Mouse (Mus musculus) heart, postnatal 25 days (tissue): Measurements from ENCODE around the gene Ankrd53. TPM values are rescaled to one million over a fixed set of nuclear protein-coding genes. Genes with fewer than 3 reads are reported as not detected.

Experiments
- DNase-seq: peaks from one replicate; pipeline ENCODE4 v3.0.0; 2022; ENCODE audit warnings: low spot score
- intact Hi-C: fragments of 180-260 bp; cut with DNase I; formaldehyde crosslinking; loops from one replicate; pipeline ENCODE4 v1.15.1; 2025
- total RNA-seq, 2 experiments: library from RNA; stranded (reverse); gene quantifications; 2 replicates each; pipeline ENCODE4 v1.2.3; 2021

Ankrd53 gene
- total RNA-seq = not detected

DNA sequence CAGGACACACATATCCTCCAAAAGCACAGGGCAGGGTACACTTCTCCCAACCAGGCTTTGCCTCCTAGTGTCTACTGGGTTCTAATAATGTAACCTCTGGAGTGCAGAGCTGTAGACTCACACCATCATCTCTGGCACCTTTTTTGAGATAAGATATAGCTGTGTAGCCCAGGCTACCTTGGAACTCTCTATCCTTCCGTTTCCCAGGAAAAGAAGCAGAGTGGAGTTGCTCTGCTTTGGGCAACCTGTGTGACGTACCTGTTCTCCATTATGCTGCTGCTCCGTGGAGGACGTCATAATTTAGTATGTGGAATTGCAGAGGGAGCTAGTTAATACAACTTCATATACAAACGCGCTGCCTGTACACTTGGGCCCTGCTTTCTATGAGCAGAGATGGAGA lies at the start of gene Ankrd53:
Gene Ankrd53 (plus strand): TSS at position 301 of the 400 bp plus-strand sequence.
- no peak for DNase-seq
- intact Hi-C loops = no loop called here

GRCm38 (mm10) chr6:83713271-83714136 lies 48.9 kb upstream of the Ankrd53 start:
- DNase-seq = no peak
- intact Hi-C loops = no loop called here

GRCm38 (mm10) chr6:83714221-83715123 lies 48.0 kb upstream of the Ankrd53 start:
- intact Hi-C loops = no loop called here
- no peak for DNase-seq

DNA sequence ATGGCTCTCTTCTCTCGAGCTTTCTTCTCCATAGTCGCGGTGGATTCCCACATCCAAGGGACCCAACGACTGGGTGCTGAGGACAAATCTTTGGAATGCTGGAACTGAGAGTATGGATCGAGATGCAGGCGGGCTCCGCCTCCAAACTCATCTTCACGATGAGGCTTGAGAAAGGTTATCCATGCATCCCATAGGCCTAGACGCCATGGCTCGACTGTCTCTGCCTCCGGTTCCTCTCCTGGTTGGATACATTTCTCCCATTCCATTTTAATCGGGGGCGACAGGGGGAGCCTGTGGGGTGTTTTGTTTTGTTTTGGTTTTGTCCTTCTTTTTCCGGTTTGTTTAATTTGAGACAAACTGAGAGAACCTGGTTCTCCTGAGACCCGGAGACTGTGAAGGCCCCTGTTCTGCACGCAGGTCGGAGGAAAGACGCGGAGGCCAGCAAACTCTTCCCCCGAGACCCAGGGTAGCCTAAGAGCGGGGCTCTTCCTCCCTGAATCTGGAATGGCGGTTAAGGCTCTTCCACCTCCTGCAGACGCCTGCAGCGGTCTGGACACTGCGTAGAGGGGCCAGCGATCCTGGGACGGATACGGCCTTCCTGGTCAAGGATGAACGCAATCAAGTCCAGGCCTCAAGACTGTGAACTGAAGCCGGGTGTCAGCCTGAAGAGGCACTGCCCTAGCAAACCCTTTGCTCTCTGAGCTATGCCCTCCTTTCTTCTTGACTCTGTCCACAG lies 46.8 kb upstream of the Ankrd53 start:
- DNase-seq = no peak
- intact Hi-C loops = no loop called here

DNA sequence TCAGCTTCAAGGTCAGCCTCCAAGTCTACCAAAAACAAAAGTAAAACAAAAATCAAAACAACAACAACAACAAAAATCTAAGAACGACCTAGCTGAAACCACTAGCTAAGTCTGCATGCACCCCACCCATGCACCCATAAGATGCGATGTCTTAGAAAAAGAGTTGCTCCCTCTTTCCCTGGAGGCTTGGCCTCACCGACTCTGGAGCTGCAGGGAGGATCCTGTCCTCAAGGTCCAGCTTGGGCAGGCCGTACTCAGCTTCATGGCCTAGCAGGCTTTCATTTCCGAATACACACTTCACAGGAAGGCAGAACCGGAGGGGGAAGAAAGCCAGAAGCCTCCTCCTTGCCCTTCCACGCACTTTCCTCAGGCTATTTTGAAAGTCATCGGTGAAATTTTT lies 45.4 kb upstream of the Ankrd53 start:
- no peak for DNase-seq
- intact Hi-C loops = no loop called here

DNA sequence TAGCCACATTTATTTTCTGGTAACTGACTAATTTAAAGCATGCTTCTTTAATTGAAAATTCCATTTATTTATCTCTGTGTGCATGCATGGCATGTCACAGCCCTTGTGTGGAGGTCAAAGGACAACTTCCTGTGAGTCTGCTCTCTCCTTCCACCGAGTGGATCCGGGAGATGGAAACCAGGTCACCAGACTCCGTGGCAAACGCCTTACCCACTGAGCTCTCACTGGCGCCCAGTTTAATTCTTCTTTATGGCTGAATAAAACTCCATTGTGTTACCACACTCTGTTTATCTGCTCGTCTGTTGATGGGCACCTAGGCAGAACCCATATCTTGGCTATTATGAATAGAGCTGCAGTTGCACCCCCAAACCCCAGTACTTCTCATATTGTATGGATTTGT lies 39.9 kb upstream of the Ankrd53 start:
- intact Hi-C loops = no loop called here
- DNase-seq = no peak

DNA sequence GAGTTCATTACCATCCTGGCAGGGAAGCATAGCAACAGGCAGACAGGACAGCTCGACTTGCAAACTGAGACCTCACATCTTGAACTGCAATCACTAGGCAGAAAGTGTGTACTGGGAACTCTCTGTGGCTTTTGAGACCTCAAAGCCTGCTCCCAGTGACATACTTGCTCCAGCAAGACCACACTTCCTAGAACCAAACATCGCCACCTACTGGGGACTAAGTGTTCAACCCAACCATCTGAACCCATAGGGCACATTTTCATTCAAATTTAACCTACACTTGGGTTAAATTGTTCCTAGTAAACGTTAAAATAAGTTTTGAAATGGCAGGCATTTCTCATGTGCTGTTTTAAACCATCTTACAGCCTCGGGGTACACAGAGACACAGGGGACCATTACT lies 35.3 kb upstream of the Ankrd53 start:
- DNase-seq = no peak
- intact Hi-C loops = no loop called here

DNA sequence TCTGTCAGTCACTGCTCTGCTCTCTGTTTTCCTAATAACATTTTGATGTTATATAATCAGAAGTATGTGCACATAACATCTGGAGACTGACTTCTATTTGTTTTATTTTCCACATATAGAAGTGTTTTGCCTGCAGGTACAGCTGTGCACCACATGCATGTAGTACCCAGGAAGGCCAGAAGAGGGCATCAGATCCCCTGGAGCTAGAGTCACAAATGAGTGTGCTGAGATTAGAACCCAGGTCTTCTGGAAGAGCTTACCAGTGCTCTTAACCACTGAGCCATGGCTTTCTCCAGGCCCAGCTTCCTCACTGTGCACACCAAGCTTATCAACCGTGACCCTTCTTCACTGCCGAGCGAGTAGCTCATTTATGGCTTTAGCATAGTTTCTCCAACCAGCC lies 34.0 kb upstream of the Ankrd53 start:
- intact Hi-C loops = no loop called here
- no peak for DNase-seq

DNA sequence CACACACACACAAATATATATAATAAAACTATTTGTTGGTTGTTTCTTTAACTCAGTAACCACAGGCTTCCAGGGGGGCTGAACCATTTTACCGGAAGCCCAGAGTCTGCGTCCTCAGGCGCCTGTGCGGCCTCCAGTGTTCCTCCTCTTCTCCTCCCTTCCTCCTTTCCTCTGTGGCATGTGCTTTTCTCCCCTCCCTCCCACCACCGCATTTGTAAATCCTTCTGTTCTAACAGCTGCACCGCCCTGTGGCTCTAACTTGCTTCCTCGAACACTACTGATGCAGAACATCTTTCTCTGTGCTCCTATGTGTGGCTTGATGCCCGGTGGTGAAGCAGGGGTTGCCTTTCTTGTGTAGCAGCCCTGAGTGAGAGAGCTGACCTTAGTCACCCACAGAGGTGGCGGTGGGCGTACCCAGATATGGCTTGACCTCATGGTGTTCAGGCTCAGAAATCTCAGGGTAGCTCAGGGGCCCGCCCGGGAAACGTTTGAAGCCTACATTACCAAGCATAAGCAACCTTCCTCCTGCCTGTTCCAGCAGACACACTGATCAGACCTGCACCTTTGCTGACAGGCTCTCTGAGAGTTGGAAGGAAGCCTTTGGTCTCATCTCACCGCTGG lies 33.0 kb upstream of the Ankrd53 start:
- intact Hi-C loops = no loop called here
- no peak for DNase-seq

DNA sequence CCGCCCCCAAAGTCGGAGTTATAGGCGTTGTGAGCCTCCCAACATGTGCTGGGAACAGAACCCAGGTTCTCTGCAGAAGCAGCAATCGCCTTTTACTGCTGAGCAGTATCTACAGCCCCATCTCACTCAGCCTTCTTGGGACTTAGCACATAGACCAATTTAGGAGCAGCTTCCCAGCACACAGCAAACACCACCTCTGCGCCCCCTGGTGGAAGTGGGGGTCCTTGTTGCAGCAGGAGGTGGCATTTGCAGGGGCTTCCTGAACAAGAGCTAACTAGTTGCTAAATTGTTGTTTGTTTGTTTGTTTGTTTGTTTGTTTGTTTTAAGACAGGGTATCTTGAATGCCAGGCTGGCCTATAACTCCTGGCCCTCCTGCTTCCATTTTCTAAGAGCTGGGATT lies 31.3 kb upstream of the Ankrd53 start:
- intact Hi-C loops = loop anchor here (1.0 kb wide), 2 partner anchors 37 to 41 kb away; no protein-coding TSS in a partner anchor
- DNase-seq = no peak

GRCm38 (mm10) chr6:83737311-83737710 lies 25.1 kb upstream of the Ankrd53 start:
- intact Hi-C loops = no loop called here
- DNase-seq = no peak

- intact Hi-C loops = no loop called here
- no peak for DNase-seq
Observed at GRCm38 (mm10) chr6:83738596-83738995, 23.8 kb upstream of the Ankrd53 start.

GRCm38 (mm10) chr6:83742761-83743160 lies 19.7 kb upstream of the Ankrd53 start, which contains the start of gene Atp6v1b1:
Gene Atp6v1b1 (plus strand): TSS chr6:83742990.
- intact Hi-C loops = no loop called here
- DNase-seq = no peak

DNA sequence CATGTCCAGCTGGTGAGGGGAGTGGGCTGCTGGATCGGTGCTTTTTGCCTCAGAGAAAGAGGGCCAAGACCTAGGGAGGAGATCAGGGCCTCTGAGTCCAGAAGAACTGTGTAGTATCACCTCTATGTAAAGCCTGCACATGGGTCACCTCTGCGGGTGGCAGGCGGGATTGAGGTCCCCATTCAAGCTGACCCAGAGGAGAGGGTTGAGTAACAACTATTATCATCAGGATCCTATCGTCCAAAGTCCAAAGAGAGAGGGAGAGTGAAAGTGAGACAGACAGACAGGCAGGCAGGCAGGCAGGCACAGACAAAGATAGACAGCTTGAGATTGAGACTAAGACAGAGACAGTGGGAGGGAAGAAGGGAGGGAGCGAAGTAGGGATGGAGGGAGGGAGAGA lies 19.2 kb upstream of the Ankrd53 start:
- DNase-seq = no peak
- intact Hi-C loops = no loop called here

GRCm38 (mm10) chr6:83744126-83744525 lies 18.3 kb upstream of the Ankrd53 start:
- intact Hi-C loops = no loop called here
- no peak for DNase-seq

GRCm38 (mm10) chr6:83744557-83744956 lies 17.9 kb upstream of the Ankrd53 start:
- DNase-seq = no peak
- intact Hi-C loops = no loop called here

DNA sequence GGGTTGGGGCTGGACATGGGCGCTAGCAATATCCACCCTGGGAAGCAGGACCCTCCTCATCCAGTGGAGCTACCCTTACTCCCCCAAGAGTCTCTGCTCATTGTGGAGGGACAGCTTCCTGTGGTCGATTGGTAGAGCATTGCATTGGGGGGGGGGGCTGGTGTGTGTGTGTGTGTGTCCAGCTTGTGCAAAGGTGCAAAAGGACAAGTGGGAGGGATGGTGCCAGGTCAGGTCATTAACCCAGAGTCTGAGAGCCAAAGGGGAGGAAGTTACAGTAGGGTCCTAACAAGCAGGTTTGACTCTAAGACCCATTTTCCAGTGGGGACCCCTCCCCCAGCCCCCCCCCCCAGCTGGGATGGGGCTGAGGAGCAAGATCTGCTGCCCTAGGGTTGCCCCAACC lies 17.0 kb upstream of the Ankrd53 start:
- DNase-seq = no peak
- intact Hi-C loops = no loop called here

- intact Hi-C loops = no loop called here
- DNase-seq = no peak
Observed at GRCm38 (mm10) chr6:83749286-83749685, 13.2 kb upstream of the Ankrd53 start.

DNA sequence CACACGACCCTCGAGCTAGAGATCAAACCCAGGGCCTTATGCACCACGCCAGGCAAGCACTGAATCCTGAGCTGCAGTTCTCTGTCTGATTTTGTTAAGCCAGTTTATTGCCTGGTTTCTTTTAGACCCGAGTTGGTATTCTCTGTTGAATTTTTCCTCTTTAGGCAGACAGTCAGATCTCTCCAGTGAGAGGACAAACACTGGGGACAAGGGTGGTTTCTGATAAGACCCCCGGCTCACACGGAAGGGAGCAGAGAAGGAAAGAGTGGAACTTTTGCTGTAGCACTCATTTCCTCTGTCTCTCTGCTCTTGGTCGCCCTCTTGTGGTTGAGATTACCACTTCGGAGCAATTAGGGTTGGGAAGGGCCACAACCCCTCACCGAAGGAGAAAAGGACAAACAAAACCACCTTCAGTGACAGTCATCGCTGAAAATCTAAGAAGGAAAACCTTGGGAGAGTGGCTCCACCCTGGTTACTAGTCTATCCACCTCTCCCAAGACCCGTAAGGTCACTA lies 12.2 kb upstream of the Ankrd53 start:
- intact Hi-C loops = no loop called here
- no peak for DNase-seq

GRCm38 (mm10) chr6:83756051-83756450 lies 6.4 kb upstream of the Ankrd53 start:
- intact Hi-C loops = no loop called here
- no peak for DNase-seq
